Mouse (Mus musculus) splenic B cell, adult 2 months (primary cell): ENCODE measurements at regions not wholly inside any gene's neighbourhood (a gene's known extent, or its start where the extent isn't known, plus 50 kb on each side); places are given as distances from the start of the nearest gene placed in this dataset.

ENCODE experiments used
- DNase-seq: peaks from one replicate; pipeline ENCODE4 v3.0.0-alpha.2; 2011; ENCODE audit warnings: low read depth, low spot score
- H3K27me3 ChIP-seq: 2 replicates; pipeline ENCODE4 v1.6.1; 2012; ENCODE audit warnings: mild to moderate bottlenecking, low read length, moderate library complexity, mixed read lengths; ENCODE audit not compliant: control insufficient read depth, poor library complexity, insufficient read depth, severe bottlenecking
- H3K36me3 ChIP-seq: 2 replicates; pipeline ENCODE4 v1.6.1; 2012; ENCODE audit warnings: mild to moderate bottlenecking, low read length, moderate library complexity, mixed read lengths; ENCODE audit not compliant: control insufficient read depth, poor library complexity, insufficient read depth, severe bottlenecking

- Histone ChIP-seq H3K27me3 (no peaks in the 10 kb centered on the region), H3K36me3 (no peaks in the 10 kb centered on the region)
- no peak for DNase-seq
Measured at GRCm38 (mm10) chr14:100642076-100642475, 357.6 kb upstream of the Klf12 start.

GRCm38 (mm10) chr14:100634521-100634920 lies 350.0 kb upstream of the Klf12 start:
- DNase-seq: no peak
- Histone ChIP-seq H3K36me3 (no peaks in the 10 kb centered on the region), H3K27me3 (no peaks in the 10 kb centered on the region)

GRCm38 (mm10) chr14:100631676-100632075 lies 347.2 kb upstream of the Klf12 start:
- Histone ChIP-seq H3K27me3 (no peaks in the 10 kb centered on the region), H3K36me3 (no peaks in the 10 kb centered on the region)
- no peak for DNase-seq

- Histone ChIP-seq H3K27me3 (no peaks in the 10 kb centered on the region), H3K36me3 (no peaks in the 10 kb centered on the region)
- no peak for DNase-seq
Measured at GRCm38 (mm10) chr14:100630197-100630596, 345.7 kb upstream of the Klf12 start.

- Histone ChIP-seq H3K36me3 (no peaks in the 10 kb centered on the region), H3K27me3 (no peaks in the 10 kb centered on the region)
- no peak for DNase-seq
Measured at GRCm38 (mm10) chr14:100627523-100627922, 343.0 kb upstream of the Klf12 start.

- Histone ChIP-seq H3K36me3 (no peaks in the 10 kb centered on the region), H3K27me3 (no peaks in the 10 kb centered on the region)
- DNase-seq: no peak
Measured at GRCm38 (mm10) chr14:100619656-100620030, 335.2 kb upstream of the Klf12 start.

- H3K27me3 ChIP-seq: no peaks in the 10 kb centered on the region
- H3K36me3 ChIP-seq: no peaks in the 10 kb centered on the region
- DNase-seq: no peak
Measured at GRCm38 (mm10) chr14:100618793-100619655, 334.5 kb upstream of the Klf12 start.

GRCm38 (mm10) chr14:100610017-100610760 lies 325.7 kb upstream of the Klf12 start:
- no peak for DNase-seq
- Histone ChIP-seq H3K27me3 (no peaks in the 10 kb centered on the region), H3K36me3 (no peaks in the 10 kb centered on the region)

- no peak for DNase-seq
- Histone ChIP-seq H3K36me3 (no peaks in the 10 kb centered on the region), H3K27me3 (no peaks in the 10 kb centered on the region)
Measured at GRCm38 (mm10) chr14:100607109-100607508, 322.6 kb upstream of the Klf12 start.

GRCm38 (mm10) chr14:100600886-100601451 lies 316.5 kb upstream of the Klf12 start:
- no peak for DNase-seq
- Histone ChIP-seq H3K36me3 (no peaks in the 10 kb centered on the region), H3K27me3 (no peaks in the 10 kb centered on the region)

- no peaks in the 10 kb centered on the region for H3K36me3 ChIP-seq
- DNase-seq: no peak
- H3K27me3 ChIP-seq: no peaks in the 10 kb centered on the region
Measured at GRCm38 (mm10) chr14:100570026-100570425, 285.5 kb upstream of the Klf12 start.

GRCm38 (mm10) chr14:100561884-100562283 lies 277.4 kb upstream of the Klf12 start:
- Histone ChIP-seq H3K36me3 (no peaks in the 10 kb centered on the region), H3K27me3 (no peaks in the 10 kb centered on the region)
- DNase-seq: no peak

- no peaks in the 10 kb centered on the region for H3K36me3 ChIP-seq
- no peaks in the 10 kb centered on the region for H3K27me3 ChIP-seq
- DNase-seq: no peak
Measured at GRCm38 (mm10) chr14:100558378-100558777, 273.9 kb upstream of the Klf12 start.

GRCm38 (mm10) chr14:100552466-100552865 lies 268.0 kb upstream of the Klf12 start:
- Histone ChIP-seq H3K27me3 (no peaks in the 10 kb centered on the region), H3K36me3 (no peaks in the 10 kb centered on the region)
- DNase-seq: no peak

- Histone ChIP-seq H3K27me3 (no peaks in the 10 kb centered on the region), H3K36me3 (no peaks in the 10 kb centered on the region)
- no peak for DNase-seq
Measured at GRCm38 (mm10) chr14:100550266-100550665, 265.8 kb upstream of the Klf12 start.
